Mouse (Mus musculus) heart, postnatal 0 days (tissue): ENCODE data around the gene Lmntd1. TPM values are rescaled to one million over a fixed set of nuclear protein-coding genes. Genes with fewer than 3 reads are reported as not detected.

ENCODE experiments used
- ATAC-seq: fragments of 200-750 bp; cut with Nextera tagmentation; 2 replicates; pipeline ENCODE4 v1.8.0; 2017; ENCODE audit warnings: low read depth, moderate number of reproducible peaks, moderate library complexity; ENCODE audit not compliant: insufficient read depth
- DNase-seq: peaks from one replicate; pipeline ENCODE4 v3.0.0-alpha.2; 2016; ENCODE audit warnings: low spot score
- H3K27ac ChIP-seq: fragments of 300-500 bp; sonication (generic); 2 replicates; pipeline ENCODE4 v1.5.1; 2014; ENCODE audit warnings: low read depth, mild to moderate bottlenecking
- H3K27me3 ChIP-seq: fragments of 300-500 bp; sonication (generic); 2 replicates; pipeline ENCODE4 v1.6.1; 2014; ENCODE audit warnings: low read length, mixed read lengths; ENCODE audit not compliant: control insufficient read depth, insufficient read depth
- H3K36me3 ChIP-seq: fragments of 300-500 bp; sonication (generic); replicated peaks from 2 replicates; pipeline ENCODE4 v1.6.1; 2014; ENCODE audit warnings: low read length, mixed read lengths; ENCODE audit not compliant: control insufficient read depth, insufficient read depth
- H3K4me1 ChIP-seq: fragments of 300-500 bp; sonication (generic); 2 replicates; pipeline ENCODE4 v1.6.1; 2014; ENCODE audit warnings: antibody characterized with exemption; ENCODE audit not compliant: control insufficient read depth, insufficient read depth
- H3K4me2 ChIP-seq: fragments of 300-500 bp; sonication (generic); 2 replicates; pipeline ENCODE4 v1.6.1; 2014; ENCODE audit warnings: low read depth, mild to moderate bottlenecking, low read length, moderate library complexity
- H3K4me3 ChIP-seq: fragments of 300-500 bp; sonication (generic); 2 replicates; pipeline ENCODE4 v1.5.1; 2014; ENCODE audit warnings: low read depth, low read length
- H3K9ac ChIP-seq: fragments of 300-500 bp; sonication (generic); replicated peaks from 2 replicates; pipeline ENCODE4 v1.6.1; 2014; ENCODE audit warnings: low read depth, low read length, mixed read lengths
- H3K9me3 ChIP-seq: fragments of 300-500 bp; sonication (generic); replicated peaks from 2 replicates; pipeline ENCODE4 v1.6.1; 2016; ENCODE audit warnings: low read length; ENCODE audit not compliant: control insufficient read depth
- CTCF ChIP-seq: IDR thresholded peaks from 2 replicates; pipeline ENCODE4 v1.5.1; 2016; ENCODE audit warnings: antibody characterized with exemption, control low read depth, low read depth
- EP300 ChIP-seq: IDR thresholded peaks from 2 replicates; pipeline ENCODE4 v1.6.1; 2016; ENCODE audit warnings: antibody characterized with exemption, low read depth
- WGBS: fragments of 180-500 bp; shearing (Covaris S2); extraction: QIAGEN DNeasy Blood & Tissue Kit; methylation state at CpG from one replicate; pipeline ENCODE4 v1.1.7; 2014; 5-methylcytosine and 5-hydroxymethylcytosine counted together
- polyA plus RNA-seq: library from polyadenylated mRNA; unstranded; fragments of >200 nt; fragmentation: Nextera tagmentation; extraction: Ambion mirVana; gene quantifications from 2 replicates; pipeline ENCODE4 v1.2.1, GENCODE M21; 2015
- total RNA-seq: library from RNA; depleted of rRNA; stranded (reverse); fragments of >200 nt; gene quantifications from 2 replicates; pipeline ENCODE4 v1.2.3, GENCODE M21; 2014; ENCODE audit warnings: low replicate concordance

Lmntd1 gene
- total and polyA plus RNA-seq, 2 experiments from 2014 or later = 4.5 to 9.8 TPM

DNA sequence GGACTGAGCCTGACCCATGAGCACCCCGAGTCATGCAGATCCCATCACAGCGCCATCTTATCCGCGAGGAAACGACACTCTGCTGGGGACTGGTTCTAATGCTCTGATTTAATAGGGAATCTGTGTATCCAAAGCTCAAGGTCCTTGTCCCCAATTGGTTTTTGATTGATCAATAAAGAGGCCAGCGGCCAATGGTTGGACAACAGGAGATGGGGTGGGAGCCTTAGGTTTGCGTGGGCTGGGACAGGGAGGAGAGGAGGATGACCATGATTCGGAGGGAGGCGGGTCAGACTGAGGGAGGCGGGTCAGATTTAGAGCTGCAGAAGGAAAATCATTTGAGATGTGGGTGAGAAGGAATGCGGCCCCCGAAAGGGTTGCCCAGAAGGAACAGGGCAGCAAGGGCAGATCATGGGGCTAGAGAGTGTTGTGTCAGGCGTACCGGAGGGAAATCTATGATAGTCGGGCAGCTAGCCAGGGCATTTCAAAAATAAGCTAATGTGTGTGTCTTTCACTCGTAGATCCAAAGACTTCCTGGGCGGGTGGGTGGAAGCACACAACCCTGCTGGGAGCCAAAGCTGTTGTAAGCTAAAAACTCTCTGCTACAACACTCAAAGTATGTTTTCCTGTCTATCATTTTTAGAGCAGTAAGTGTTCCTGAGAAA lies 131.3 kb downstream of the Lmntd1 start:
- Histone ChIP-seq H3K27me3 (no peaks in the 10 kb centered on the region), H3K4me1 (peaks cover 10% of the 10 kb centered on the region; the same call in 1 of the 2 replicates), H3K9me3 (no peaks in the 10 kb centered on the region), H3K4me3 (no peak overlapping the region), H3K36me3 (no peaks in the 10 kb centered on the region), H3K9ac (no peak overlapping the region), H3K4me2 (no peak overlapping the region), H3K27ac (peak overlapping the region; percentile 61)
- peak; percentile 14; the same call in 1 of the 2 replicates for ATAC-seq
- DNase-seq = peak; percentile 41
- WGBS = 60% methylated on average over 17 of the region's 17 CpGs
- no peak for TF ChIP-seq CTCF
- no peak for TF ChIP-seq EP300

DNA sequence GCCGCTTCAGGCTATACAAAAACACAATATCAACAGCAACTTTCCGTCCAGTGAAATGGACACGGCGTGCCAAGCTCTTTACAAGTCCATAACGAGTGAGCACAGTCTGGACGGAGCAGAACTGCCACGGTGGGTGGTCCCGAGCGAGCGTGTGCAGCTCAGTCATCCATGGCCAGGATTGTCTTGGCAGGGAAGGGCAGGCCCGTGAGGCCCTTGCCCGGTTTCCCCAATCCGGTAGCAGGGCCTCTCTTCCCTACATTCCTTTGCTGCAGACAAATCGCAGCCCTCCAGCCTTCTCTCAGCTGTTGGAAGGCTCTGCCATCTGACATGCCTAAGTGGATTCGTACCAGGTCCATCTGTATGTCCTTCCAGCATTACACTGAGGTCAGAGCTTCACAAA lies 132.2 kb downstream of the Lmntd1 start:
- Histone ChIP-seq H3K27me3 (no peaks in the 10 kb centered on the region), H3K4me2 (0 out of 2 replicates have a peak overlapping the region, but pooled peaks have one; percentile 7), H3K4me3 (no peak overlapping the region), H3K9me3 (no peaks in the 10 kb centered on the region), H3K9ac (no peak overlapping the region), H3K4me1 (peaks cover 10% of the 10 kb centered on the region; the same call in 1 of the 2 replicates), H3K36me3 (no peaks in the 10 kb centered on the region), H3K27ac (peak overlapping the region; percentile 61)
- 30% methylated on average over 15 of the region's 15 CpGs for WGBS
- DNase-seq (no peak), ATAC-seq (peak; percentile 77)
- no peak for TF ChIP-seq CTCF
- TF ChIP-seq EP300 = no peak

DNA sequence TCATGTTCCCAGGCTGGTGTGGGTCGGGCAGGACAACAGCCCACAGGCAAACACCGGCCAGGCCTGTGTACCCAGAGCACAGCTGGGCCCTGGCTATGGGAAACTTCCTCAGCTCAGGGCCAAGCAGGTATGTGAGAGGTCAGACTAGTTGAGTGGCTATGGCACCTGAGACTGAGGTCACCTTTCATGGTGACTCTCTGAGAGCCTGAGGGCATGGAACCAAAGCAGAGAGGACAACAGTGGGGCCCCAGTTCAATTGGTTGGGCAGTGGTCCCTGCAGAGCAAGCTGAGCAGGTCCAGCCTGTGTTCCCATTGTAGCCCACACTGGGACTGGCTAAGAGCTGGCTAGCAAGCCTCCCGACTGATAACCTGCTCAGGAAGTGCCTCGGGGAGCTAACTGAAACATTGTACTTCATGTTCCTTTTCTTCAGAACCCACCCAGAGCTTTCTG lies 135.3 kb downstream of the Lmntd1 start:
- ATAC-seq (no peak), DNase-seq (no peak)
- 63% methylated on average over 4 of the region's 4 CpGs for WGBS
- Histone ChIP-seq H3K4me3 (no peak overlapping the region), H3K9me3 (no peaks in the 10 kb centered on the region), H3K36me3 (no peaks in the 10 kb centered on the region), H3K27me3 (no peaks in the 10 kb centered on the region), H3K4me2 (no peak overlapping the region), H3K4me1 (peaks cover 10% of the 10 kb centered on the region; the same call in 1 of the 2 replicates), H3K27ac (no peak overlapping the region), H3K9ac (no peak overlapping the region)
- no peak for TF ChIP-seq EP300
- TF ChIP-seq CTCF = no peak

DNA sequence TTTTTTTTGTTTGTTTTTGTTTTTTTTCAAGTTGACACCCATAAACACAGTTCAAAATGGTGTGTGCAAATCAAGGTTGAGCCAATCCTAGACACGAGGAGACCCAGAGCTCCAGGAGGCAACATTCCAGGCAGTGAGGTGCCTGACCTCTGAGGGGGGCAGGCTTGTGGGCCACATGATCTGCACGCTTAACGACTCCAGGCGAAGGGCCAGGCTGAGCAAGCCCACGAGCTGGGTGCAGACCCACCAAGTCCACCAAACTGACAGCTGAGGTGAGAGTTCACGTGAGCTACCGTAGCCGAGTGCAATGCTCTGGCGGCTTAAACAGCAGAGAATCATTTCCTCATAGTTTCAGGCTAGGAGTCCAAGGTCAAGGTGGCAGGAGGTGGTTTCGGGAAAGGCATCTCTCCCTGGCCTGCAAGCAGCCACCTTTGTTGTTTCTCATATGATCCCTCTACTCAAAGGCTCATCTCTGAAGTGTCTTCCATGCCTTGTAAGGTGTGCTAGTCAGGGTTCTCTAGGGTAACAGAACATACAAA lies 136.7 kb downstream of the Lmntd1 start:
- no peak for DNase-seq
- H3K27me3 ChIP-seq = no peaks in the 10 kb centered on the region
- H3K9me3 ChIP-seq = no peaks in the 10 kb centered on the region
- peaks cover 4% of the 10 kb centered on the region; the same call in 1 of the 2 replicates for H3K4me1 ChIP-seq
- no peak overlapping the region for H3K27ac ChIP-seq
- no peak for ATAC-seq
- H3K9ac ChIP-seq = no peak overlapping the region
- H3K36me3 ChIP-seq = no peaks in the 10 kb centered on the region
- H3K4me3 ChIP-seq = no peak overlapping the region
- TF ChIP-seq CTCF (no peak), EP300 (no peak)
- no peak overlapping the region for H3K4me2 ChIP-seq
- WGBS = 70% methylated on average over 10 of the region's 10 CpGs

DNA sequence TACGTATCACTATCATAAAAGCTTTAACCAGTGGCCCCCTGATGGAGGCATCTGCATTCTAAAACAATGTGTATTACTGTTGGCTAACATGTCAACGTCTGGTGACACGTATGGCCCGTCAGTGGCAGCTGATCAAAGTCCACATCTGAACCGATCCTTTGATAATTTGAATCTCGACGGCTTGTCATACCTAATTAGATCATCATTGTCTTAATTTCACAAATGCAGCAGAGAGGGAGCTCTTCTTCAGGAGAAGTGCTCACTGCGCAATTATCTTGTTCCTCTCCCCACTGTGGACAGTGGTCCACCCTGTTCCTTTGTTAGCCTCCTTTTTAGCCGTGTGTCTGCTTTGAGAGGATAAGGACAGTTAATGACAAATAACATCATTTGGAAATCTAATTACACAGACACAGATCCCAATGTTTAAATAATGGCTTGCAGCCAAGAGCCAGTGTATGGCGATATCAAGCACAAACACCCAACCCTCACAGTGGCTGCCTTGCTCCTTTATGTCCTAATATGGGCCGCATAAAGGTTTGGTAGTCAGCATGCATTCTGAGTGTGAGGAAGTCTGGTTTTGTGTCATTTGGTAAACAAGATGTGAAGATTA lies 142.4 kb downstream of the Lmntd1 start:
- H3K36me3 ChIP-seq = no peaks in the 10 kb centered on the region
- no peaks in the 10 kb centered on the region for H3K27me3 ChIP-seq
- 75% methylated on average over 11 of the region's 11 CpGs for WGBS
- H3K4me2 ChIP-seq = no peak overlapping the region
- no peak for DNase-seq
- H3K4me1 ChIP-seq = peaks cover 6% of the 10 kb centered on the region; the same call in 1 of the 2 replicates
- TF ChIP-seq EP300 (no peak), CTCF (no peak)
- H3K27ac ChIP-seq = no peak overlapping the region
- H3K9ac ChIP-seq = no peak overlapping the region
- no peak for ATAC-seq
- H3K4me3 ChIP-seq = no peak overlapping the region
- no peaks in the 10 kb centered on the region for H3K9me3 ChIP-seq
